Mouse (Mus musculus): Measurements from ENCODE around the gene Ubb.

Ubb gene

DNA sequence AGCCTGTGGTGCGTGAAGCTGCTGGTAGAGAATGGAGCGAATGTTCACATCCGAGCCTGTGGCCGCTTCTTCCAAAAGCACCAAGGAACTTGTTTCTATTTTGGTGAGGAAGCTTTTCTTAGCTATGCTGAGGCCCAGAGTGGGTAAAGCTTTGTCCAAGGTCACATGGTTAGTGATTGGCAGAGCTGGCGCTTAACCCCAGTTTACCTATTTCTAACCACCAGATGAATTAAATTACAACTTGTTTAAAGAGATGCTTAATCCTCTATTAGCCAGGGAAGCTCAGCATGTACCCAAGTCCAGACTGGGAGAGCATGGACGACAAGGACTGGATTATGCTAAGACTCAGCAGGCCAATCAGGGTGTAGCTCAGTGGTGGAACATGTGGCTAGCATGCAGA is 32.1 kb downstream of the Ubb start:
- DNase-seq (ENCODE audit: low read depth, low spot score) = no peak

DNA sequence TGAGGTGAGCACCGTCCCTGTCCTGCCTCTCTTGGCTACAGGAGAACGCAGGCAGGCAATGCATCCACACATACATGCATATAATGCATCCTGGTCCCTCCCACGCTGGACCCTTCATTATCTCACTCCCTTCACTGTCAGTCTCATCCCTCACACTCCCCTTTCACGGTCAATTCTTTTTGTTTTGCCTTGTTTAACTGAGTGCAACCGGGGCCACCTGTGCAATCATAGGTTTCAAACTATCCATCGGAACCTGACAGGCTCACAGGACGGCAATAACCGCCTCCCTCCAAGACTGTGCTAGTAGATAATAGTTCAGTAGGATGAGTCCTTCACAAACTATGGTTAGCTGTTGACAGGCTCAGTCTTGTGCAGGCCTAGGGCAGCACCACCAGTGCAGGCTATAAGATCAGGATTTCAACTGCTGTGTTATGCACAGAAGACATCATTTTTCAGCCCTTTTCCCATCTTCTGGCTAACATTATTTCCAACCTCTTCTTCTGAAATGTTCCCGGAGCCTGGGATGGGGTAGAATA is 33.8 kb downstream of the Ubb start:
- no peak for DNase-seq (ENCODE audit: low read depth, low spot score)

DNA sequence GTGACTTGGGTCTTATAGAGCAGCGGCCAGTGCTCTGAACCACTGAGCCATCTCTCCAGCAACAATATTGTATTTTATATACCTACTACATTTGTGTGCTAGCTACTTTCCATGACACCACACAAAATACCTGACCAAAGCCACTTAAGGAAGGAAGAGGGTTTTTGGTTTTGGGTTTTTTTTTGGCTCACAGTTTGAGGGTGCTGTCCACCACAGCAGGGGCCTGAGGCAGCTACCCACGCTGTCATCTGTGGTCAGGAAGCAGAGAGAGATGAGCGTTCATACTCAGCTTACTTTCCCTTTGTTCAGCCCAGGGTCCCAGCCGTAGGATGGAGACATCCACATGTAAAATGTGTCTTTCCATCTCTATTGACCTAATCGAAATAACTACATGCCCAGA is 36.1 kb downstream of the Ubb start:
- no peak for DNase-seq (ENCODE audit: low read depth, low spot score)

DNA sequence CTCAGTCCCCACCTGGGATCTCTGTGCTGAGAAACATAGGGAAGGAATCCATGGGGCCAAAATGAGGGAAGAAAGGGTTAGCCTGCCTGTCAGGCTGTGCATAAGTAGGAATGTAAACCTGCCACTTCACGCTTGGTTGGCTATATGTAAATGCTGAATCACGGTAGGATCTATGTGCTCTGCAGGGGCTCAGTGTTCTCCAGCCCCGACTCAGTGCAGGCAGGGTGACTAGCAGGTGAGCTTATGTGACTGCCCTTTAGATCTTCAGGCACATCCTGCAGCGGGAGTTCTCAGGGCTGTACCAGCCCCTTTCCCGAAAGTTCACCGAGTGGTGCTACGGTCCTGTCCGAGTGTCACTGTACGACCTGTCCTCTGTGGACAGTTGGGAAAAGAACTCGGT is 38.4 kb downstream of the Ubb start:
- no peak for DNase-seq (ENCODE audit: low read depth, low spot score)

DNA sequence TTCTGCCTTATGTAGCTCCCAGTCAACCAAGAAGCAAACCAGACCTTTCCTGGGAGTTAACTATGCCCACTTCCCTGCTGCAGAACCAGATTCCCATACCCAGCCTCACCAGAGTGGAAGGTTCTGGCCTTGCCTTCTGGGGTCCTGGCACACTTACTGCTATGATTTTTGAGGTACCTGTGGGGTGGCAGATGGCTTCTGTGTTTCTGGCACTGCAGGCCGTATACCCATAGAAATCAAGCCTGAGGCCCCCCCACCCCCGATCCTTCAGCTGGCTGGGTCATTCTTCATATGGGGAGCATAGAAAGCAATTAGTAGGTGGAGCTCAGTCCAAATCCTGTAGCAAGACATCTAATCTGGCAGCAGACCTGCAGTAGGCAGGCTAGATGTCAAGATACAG is 40.1 kb downstream of the Ubb start:
- DNase-seq (ENCODE audit: low read depth, low spot score) = no peak

DNA sequence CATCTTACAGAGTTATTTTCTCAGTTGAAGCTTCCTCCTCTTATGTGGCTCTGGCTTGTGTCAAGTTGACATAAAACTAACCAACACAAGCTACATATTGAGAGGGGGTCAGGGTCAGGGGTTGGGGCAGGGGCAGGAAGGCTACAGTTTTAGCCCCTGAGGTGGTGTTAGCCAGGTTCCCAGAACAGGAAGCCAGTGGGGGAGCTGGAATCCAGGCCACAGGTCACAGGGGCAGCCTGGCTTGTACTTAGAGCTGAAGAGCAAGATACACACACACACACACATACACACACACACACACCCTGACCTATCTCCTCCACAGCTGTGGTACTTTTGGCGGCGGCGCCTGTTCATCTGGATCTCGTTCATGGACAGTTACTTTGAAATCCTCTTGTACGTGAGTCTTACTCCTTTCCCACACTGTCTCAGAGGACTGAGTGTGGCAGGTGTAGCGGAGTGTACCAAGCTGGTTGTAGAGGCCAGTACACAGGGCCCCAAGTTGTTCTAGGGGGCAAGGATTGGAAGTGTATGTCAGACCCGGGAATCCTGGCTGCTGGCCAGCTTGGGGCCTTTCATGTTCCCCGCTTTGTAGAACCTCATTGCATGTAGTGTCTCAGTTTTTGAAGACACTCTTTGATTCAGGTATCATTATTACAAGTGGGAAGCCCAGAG is 41.1 kb downstream of the Ubb start:
- no peak for DNase-seq (ENCODE audit: low read depth, low spot score)

DNA sequence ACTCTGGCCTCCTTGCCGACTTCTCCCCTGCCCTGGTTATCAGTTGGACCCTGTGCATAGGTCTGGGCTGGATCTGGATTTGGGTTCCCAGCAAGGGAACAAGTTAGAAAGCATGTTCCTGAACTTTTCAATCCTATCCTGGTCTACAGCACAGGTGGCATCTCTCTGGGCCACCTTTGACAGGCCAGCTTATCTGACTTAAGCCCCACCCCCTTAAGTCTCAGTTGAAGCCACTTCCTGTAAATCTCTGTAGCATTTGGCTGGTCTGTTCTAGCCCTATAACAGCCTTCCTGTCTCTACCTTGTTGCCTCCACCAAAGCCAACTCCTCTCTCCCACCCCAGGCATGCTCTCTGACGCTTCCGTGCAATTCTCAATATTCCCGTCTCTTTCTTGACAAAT is 47.6 kb downstream of the Ubb start:
- no peak for DNase-seq (ENCODE audit: low read depth, low spot score)

DNA sequence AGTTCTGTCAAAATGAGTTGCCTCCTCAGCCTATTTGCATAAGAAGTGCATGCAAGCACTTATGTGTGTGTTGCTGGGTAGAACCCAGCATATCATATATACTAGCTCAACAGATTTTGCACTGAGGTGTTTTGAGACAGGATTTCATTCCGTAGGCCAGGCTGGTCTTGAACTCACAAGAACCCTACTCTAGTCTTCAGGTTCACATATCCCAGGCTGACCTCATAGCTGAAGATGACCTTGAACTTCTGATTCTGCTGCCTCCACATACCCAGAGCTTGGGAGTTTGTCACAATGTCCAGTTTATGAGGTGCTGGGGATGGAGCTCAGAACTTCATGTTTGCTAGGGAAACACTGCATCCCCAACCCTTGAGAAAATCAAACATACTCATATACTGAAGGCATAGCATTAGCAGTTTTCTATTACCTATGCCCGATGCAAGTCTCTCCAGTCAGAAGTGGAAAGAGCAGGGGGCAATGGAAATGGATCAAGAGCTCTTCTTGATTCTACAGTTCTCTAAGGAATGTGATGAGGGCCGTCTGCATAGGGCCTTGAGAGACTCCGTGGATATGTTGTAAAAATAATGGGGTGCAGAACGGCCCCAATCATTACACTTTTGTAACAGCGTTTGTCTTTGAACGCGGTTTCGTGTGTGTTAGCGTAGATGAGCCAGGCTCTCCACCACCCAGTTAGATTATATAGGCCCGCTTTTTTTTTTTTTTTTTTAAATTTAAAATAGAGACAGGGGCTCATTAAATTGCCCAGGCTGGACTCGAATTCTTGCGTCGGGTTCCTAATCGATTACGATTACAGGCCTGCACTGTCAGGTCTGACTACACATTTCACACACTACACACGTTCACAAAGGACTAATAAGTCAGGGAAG is 51.0 kb downstream of the Ubb start:
- DNase-seq (ENCODE audit: low read depth, low spot score) = no peak

Measured in WW6 (cell line).